Mouse (Mus musculus) embryonic facial prominence, embryonic 10.5 days (tissue): ENCODE measurements around the gene Btbd35f21. TPM values are rescaled to one million over a fixed set of nuclear protein-coding genes. Genes with fewer than 3 reads are reported as not detected.
"Not testable (repeated sequence)": the region's sequence is repeated elsewhere in the genome, so short reads cannot be mapped to it uniquely, and the experiment has no call there.

ENCODE experiments used
- DNase-seq: peaks from one replicate; pipeline ENCODE4 v3.0.0-alpha.2; 2017; ENCODE audit warnings: low spot score
- H3K27ac ChIP-seq: fragments of 300-500 bp; sonication (generic); replicated peaks from 2 replicates; pipeline ENCODE4 v1.5.1; 2016; ENCODE audit warnings: mild to moderate bottlenecking
- H3K27me3 ChIP-seq: fragments of 300-500 bp; sonication (generic); replicated peaks from 2 replicates; pipeline ENCODE4 v1.6.1; 2016; ENCODE audit warnings: low read depth, mild to moderate bottlenecking; ENCODE audit not compliant: poor library complexity, severe bottlenecking
- H3K36me3 ChIP-seq: fragments of 300-500 bp; sonication (generic); replicated peaks from 2 replicates; pipeline ENCODE4 v1.6.1; 2016; ENCODE audit warnings: mild to moderate bottlenecking, moderate library complexity
- H3K4me1 ChIP-seq: fragments of 300-500 bp; sonication (generic); 2 replicates; pipeline ENCODE4 v1.6.1; 2016
- H3K4me3 ChIP-seq: fragments of 300-500 bp; sonication (generic); 2 replicates; pipeline ENCODE4 v1.5.1; 2016; ENCODE audit warnings: mild to moderate bottlenecking, moderate library complexity
- H3K9me3 ChIP-seq: fragments of 300-500 bp; sonication (generic); 2 replicates; pipeline ENCODE4 v1.6.1; 2016; ENCODE audit warnings: mild to moderate bottlenecking
- WGBS: fragments of 180-500 bp; shearing (Covaris S2); methylation state at CpG from one replicate; pipeline ENCODE4 v1.1.7; 2016; 5-methylcytosine and 5-hydroxymethylcytosine counted together
- polyA plus RNA-seq: library from polyadenylated mRNA; unstranded; fragments of >200 nt; fragmentation: Nextera tagmentation; extraction: Ambion mirVana; gene quantifications from 2 replicates; pipeline ENCODE4 v1.2.1, GENCODE M21; 2016

Gene Btbd35f21
- polyA plus RNA-seq, result not detected in 2 replicates

DNA sequence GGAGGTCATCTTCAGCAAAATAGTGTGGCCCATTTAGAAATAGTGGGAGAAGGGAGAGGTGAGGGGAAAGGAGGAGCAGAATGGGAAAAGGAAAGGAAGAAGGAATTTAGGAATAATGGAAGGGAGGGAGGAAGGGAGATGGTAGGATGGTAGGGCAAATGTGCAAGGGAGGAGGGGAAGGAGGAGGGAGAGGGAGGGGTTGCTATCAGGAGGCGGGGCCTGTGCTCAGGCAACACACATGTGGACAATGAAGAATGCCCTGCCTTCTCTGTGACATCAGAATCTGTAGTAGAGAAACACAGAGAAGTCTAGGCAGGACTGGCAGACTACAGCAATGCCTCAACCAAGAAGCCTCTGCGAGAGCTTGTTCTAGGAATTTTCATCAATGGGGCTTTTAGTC is at the start of gene Btbd35f21:
TSS of gene Btbd35f21 (plus strand) at position 301 of the 400 bp plus-strand sequence.
- H3K4me3 ChIP-seq, H3K4me1 ChIP-seq, H3K27ac ChIP-seq, H3K27me3 ChIP-seq, H3K36me3 ChIP-seq, DNase-seq, H3K9me3 ChIP-seq: not testable (repeated sequence)
- no CpG with 5 or more reads among the region's 2 CpGs for WGBS

Other genes starting within 250 kb of the Btbd35f21 start
- gene Btbd35f1, start 166.1 kb upstream of the Btbd35f21 start, polyA plus RNA-seq, result not detected in 2 replicates
- not detected in 2 replicates for gene Gm5926, start 75.4 kb upstream of the Btbd35f21 start, polyA plus RNA-seq
- not detected in 2 replicates for gene Btbd35f30, start 168.5 kb downstream of the Btbd35f21 start, polyA plus RNA-seq
- not detected in 2 replicates for gene Gm21789, start 215.7 kb downstream of the Btbd35f21 start, polyA plus RNA-seq
- gene Btbd35f5, start 247.8 kb downstream of the Btbd35f21 start, polyA plus RNA-seq, result not detected in 2 replicates